Mouse (Mus musculus) lung, embryonic 16.5 days (tissue): ENCODE results near the gene Mif4gd. TPM values are rescaled to one million over a fixed set of nuclear protein-coding genes. Genes with fewer than 3 reads are reported as not detected.

ENCODE experiments used
- ATAC-seq: fragments of 200-750 bp; cut with Nextera tagmentation; 2 replicates; pipeline ENCODE4 v1.8.0; 2017; ENCODE audit warnings: low read depth, mild to moderate bottlenecking, moderate library complexity
- H3K27ac ChIP-seq: fragments of 300-500 bp; sonication (generic); 2 replicates; pipeline ENCODE4 v1.5.1; 2014; ENCODE audit warnings: mild to moderate bottlenecking, control low read depth, low read length
- H3K27me3 ChIP-seq: fragments of 300-500 bp; sonication (generic); 2 replicates; pipeline ENCODE4 v1.6.1; 2014; ENCODE audit warnings: low read depth, low read length, mixed read lengths; ENCODE audit not compliant: control insufficient read depth, insufficient read depth
- H3K36me3 ChIP-seq: fragments of 300-500 bp; sonication (generic); 2 replicates; pipeline ENCODE4 v1.6.1; 2014; ENCODE audit warnings: low read length; ENCODE audit not compliant: control insufficient read depth, insufficient read depth
- H3K4me1 ChIP-seq: fragments of 300-500 bp; sonication (generic); replicated peaks from 2 replicates; pipeline ENCODE4 v1.6.1; 2014; ENCODE audit warnings: low read length, mixed read lengths; ENCODE audit not compliant: control insufficient read depth, insufficient read depth
- H3K4me2 ChIP-seq: fragments of 300-500 bp; sonication (generic); 2 replicates; pipeline ENCODE4 v1.6.1; 2014; ENCODE audit warnings: low read depth, low read length, control low read depth
- H3K4me3 ChIP-seq: fragments of 300-500 bp; sonication (generic); 2 replicates; pipeline ENCODE4 v1.5.1; 2014; ENCODE audit warnings: mild to moderate bottlenecking, low read length, control low read depth
- H3K9ac ChIP-seq: fragments of 300-500 bp; sonication (generic); 2 replicates; pipeline ENCODE4 v1.6.1; 2014; ENCODE audit warnings: low read length, control low read depth
- H3K9me3 ChIP-seq: fragments of 300-500 bp; sonication (generic); 2 replicates; pipeline ENCODE4 v1.6.1; 2016; ENCODE audit warnings: low read length; ENCODE audit not compliant: control insufficient read depth
- WGBS: fragments of 180-500 bp; shearing (Covaris S2); extraction: QIAGEN DNeasy Blood & Tissue Kit; methylation state at CpG from one replicate; pipeline ENCODE4 v1.1.7; 2014; 5-methylcytosine and 5-hydroxymethylcytosine counted together
- polyA plus RNA-seq: library from polyadenylated mRNA; unstranded; fragments of >200 nt; fragmentation: Nextera tagmentation; extraction: Ambion mirVana; gene quantifications from 2 replicates; pipeline ENCODE4 v1.2.1, GENCODE M21; 2015

The Mif4gd gene
- polyA plus RNA-seq, 1 experiment from 2014 or later, result 36.8 TPM

DNA sequence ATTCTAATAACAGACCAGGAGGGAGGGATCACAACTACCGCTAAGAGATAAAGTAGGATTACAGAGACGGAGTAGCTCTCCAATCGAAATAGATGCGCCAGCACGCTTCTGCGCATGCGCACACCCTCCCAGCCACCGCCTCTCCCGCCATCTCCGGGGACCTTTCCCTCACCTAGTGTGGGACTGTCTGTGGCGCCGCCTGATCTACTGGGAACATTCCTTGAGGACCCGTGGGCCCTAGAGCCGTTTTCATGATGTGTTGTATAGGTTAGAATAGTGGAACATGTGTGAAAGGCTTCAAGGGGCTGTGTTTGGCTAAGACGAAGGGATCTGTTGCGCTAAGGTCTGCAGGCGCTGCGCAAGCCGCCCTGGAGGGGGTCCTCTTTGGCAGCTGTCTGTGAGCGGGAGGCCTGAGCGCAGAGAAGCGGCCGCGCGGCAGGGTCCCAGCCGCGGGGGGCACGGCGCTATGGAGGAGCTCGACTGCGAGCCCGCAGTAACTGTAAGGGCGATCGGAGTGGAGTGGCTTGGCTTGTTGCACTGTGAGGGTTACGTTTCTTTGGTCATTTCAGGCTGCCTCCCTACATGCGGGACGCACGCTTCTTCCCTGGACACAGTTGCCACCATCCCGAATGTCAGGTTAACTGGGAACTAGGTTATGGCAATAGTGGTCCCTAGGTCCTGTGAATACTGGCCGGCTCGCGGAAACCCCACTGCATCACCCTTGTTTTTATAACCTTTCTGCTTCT is 48.5 kb downstream of the Mif4gd start, which contains the start of gene Nup85:
Gene Nup85 (plus strand): TSS at position 371 of the 746 bp plus-strand sequence.
- Histone ChIP-seq H3K9ac (peak within 1 kb of the TSS; percentile 87), H3K27me3 (no peaks in the 10 kb centered on the region), H3K4me2 (peak within 1 kb of the TSS; percentile 79), H3K27ac (peak within 1 kb of the TSS; percentile 84), H3K4me3 (peak within 1 kb of the TSS; percentile 87), H3K36me3 (peaks cover 13% of the 10 kb centered on the region), H3K4me1 (peaks cover 11% of the 10 kb centered on the region), H3K9me3 (no peaks in the 10 kb centered on the region)
- peak; percentile 94 for ATAC-seq
- WGBS, result under 1% methylated on average over 42 of the region's 42 CpGs

DNA sequence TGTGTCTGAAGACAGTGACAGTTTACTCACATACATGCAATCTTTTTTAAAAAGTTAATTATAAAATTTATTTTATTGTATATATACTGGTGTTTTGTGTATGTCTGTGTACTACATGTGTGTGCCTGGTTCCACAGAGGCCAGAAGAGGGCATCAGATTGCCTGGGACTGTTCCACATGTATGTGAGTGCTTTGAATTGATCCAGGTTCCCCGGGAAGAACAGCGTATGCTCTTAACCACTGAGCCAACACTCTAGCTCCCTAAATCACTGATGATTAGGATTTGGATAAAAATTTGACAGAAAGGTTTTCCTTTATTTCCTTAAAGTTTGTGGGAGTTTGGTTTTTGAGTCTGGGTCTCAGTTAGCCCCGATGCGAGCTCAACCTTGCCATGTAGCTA is 49.4 kb downstream of the Mif4gd start:
- Histone ChIP-seq H3K9ac (peak overlapping the region; percentile 87), H3K4me3 (peak overlapping the region; percentile 87), H3K27ac (peak overlapping the region; percentile 84), H3K4me2 (peak overlapping the region; percentile 79), H3K9me3 (no peaks in the 10 kb centered on the region), H3K27me3 (no peaks in the 10 kb centered on the region), H3K4me1 (peaks cover 11% of the 10 kb centered on the region), H3K36me3 (peaks cover 6% of the 10 kb centered on the region)
- 34% methylated on average over 4 of the region's 4 CpGs for WGBS
- peak; percentile 35; the same call in 1 of the 2 replicates for ATAC-seq

Other genes with a start within 250 kb of the Mif4gd start
- 19.1 and 20.2 TPM in 2 replicates for gene Hid1, start 245.2 kb downstream of the Mif4gd start, polyA plus RNA-seq
- 11.5 and 12.0 TPM in 2 replicates for gene Cdr2l, start 231.1 kb downstream of the Mif4gd start, polyA plus RNA-seq
- 203 and 205 TPM in 2 replicates for gene Mrpl58, start 209.2 kb downstream of the Mif4gd start, polyA plus RNA-seq
- gene Atp5h, start 193.0 kb downstream of the Mif4gd start, polyA plus RNA-seq, result 822 and 823 TPM in 2 replicates
- gene Kctd2, start 192.8 kb downstream of the Mif4gd start, polyA plus RNA-seq, result 3.4 and 4.3 TPM in 2 replicates
- not detected in 2 replicates for gene Trim80, start 172.4 kb downstream of the Mif4gd start, polyA plus RNA-seq
- gene Slc16a5, start 150.5 kb downstream of the Mif4gd start, polyA plus RNA-seq, result 0.74 and 2.9 TPM in 2 replicates
- 7.2 and 7.4 TPM in 2 replicates for gene Armc7, start 137.3 kb downstream of the Mif4gd start, polyA plus RNA-seq
- gene Nt5c, start 121.1 kb downstream of the Mif4gd start, polyA plus RNA-seq, result 71.0 and 74.7 TPM in 2 replicates
- gene Jpt1, start 98.6 kb downstream of the Mif4gd start, polyA plus RNA-seq, result 460 and 462 TPM in 2 replicates
- gene Sumo2, start 76.7 kb downstream of the Mif4gd start, polyA plus RNA-seq, result 889 and 930 TPM in 2 replicates
- 158 and 165 TPM in 2 replicates for gene Nup85, start 48.5 kb downstream of the Mif4gd start, polyA plus RNA-seq
- 79.3 and 87.6 TPM in 2 replicates for gene Mrps7, start 9.0 kb downstream of the Mif4gd start, polyA plus RNA-seq
- 21.1 and 25.4 TPM in 2 replicates for gene Gga3, start 8.9 kb downstream of the Mif4gd start, polyA plus RNA-seq
- gene Slc25a19, start 15.3 kb upstream of the Mif4gd start, polyA plus RNA-seq, result 25.0 and 25.4 TPM in 2 replicates
- gene Grb2, start 95.6 kb upstream of the Mif4gd start, polyA plus RNA-seq, result 81.0 and 82.7 TPM in 2 replicates
- gene Tmem94, start 152.5 kb upstream of the Mif4gd start, polyA plus RNA-seq, result 28.2 and 29.1 TPM in 2 replicates
- 21.6 and 22.0 TPM in 2 replicates for gene Caskin2, start 200.7 kb upstream of the Mif4gd start, polyA plus RNA-seq
- gene Tsen54, start 201.8 kb upstream of the Mif4gd start, polyA plus RNA-seq, result 36.9 and 38.1 TPM in 2 replicates
- gene Llgl2, start 211.1 kb upstream of the Mif4gd start, polyA plus RNA-seq, result 45.0 and 58.7 TPM in 2 replicates
- 0.83 and 2.0 TPM in 2 replicates for gene Myo15b, start 245.4 kb upstream of the Mif4gd start, polyA plus RNA-seq